Mouse (Mus musculus): ENCODE measurements around the gene Slc35e3.
"Not testable (repeated sequence)": the region's sequence is repeated elsewhere in the genome, so short reads cannot be mapped to it uniquely, and the experiment has no call there.

Slc35e3 gene

DNA sequence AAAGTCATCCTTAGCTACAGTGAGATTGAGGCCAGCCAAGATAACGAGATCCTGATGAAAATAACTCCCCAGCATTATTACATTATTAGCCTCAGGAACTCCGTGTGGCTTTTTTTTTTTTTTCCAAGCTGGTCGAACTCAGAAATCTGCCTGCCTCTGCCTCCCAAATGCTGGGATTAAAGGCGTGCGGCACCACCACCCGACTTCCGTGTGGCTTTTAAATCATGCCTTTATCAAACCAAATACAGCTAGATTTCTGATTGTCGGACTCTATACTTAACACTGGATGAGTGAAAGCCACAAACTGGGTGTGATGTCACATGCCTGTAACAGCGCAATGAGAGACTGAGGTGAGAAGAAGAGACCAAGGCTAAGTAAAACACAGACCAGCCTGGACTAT is 33.3 kb downstream of the Slc35e3 start:
- DNase-seq (ENCODE audit: low spot score): no peak

DNA sequence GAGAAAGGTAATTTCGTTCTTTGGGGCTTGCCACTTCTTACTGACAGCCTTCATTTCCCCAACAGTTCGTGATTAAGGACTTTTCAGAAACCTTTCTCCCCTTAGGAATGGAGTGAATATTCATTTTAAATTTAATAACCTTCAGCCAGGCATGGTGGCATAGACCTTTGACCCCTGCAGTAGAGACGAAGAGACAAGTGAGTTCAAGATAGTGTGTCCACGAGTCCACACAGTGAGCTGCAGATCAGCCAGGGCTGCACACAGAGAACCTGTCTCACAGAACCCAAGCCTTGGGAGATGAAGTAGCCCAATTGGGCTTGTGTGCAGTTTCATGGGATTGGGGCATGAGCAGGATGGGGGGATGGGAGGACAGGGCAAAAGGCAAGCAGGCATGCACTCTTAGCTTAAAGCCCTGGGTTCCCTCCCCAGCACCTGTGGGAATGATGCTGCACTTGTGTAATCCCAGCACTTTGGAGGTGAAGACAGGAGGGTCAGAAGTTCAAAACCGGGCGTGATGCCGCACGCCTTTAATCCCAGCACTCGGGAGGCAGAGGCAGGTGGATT is 33.9 kb downstream of the Slc35e3 start:
- DNase-seq (ENCODE audit: low spot score): no peak

DNA sequence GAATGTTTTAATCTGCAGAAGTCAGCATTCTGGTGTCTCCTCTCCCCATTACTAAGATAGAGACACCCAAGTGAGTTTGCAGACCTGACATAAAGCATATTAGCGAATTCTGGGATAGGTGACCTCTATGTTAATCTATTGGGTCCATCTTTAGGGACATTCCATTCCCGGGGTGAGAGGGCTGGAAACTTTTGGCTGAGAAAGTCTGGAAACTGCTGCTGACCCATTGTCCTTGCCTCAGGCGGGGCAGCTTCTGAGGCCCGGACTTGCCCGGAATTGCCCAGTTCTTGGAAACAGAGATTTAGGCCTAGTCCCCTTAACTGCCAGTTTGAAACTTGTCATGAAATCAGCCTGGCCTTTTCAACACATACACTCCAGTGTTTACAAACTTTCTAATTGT is 34.8 kb downstream of the Slc35e3 start:
- DNase-seq (ENCODE audit: low spot score): no peak

DNA sequence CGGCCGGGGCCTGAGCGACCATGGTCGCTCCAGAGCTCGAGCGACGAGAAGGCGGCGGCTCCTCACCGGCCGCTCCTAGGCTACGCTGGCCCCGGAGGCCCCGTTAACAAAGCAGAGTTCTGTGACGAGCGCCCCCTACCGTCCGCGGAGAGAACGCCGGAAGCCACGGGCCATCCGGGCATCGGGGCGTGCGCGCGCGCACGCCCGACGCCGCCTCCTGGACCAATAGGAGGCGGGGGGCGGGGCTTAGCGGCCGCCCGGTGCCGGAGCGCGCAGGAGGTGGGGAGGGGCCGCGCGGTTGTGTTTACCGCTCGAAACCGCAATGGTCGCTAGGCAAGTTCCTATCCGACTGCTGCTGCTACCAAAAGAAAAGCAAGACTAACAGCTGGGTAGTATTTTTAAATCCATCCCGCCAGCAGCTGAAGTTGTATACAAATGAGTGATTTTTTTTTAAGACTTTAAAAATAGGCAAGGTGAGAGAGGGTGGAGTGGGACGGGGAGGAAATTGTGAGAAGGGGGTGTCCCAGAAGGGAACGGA is 35.5 kb downstream of the Slc35e3 start, which contains the start of gene Mdm2:
Gene Mdm2, minus strand, starts transcription at position 155 of the 538 bp plus-strand sequence.
- peak; percentile 96 for DNase-seq (ENCODE audit: low spot score)

- DNase-seq (ENCODE audit: low spot score): peak; percentile 75
Observed at GRCm38 (mm10) chr10:117709930-117710603, 36.1 kb downstream of the Slc35e3 start.

DNA sequence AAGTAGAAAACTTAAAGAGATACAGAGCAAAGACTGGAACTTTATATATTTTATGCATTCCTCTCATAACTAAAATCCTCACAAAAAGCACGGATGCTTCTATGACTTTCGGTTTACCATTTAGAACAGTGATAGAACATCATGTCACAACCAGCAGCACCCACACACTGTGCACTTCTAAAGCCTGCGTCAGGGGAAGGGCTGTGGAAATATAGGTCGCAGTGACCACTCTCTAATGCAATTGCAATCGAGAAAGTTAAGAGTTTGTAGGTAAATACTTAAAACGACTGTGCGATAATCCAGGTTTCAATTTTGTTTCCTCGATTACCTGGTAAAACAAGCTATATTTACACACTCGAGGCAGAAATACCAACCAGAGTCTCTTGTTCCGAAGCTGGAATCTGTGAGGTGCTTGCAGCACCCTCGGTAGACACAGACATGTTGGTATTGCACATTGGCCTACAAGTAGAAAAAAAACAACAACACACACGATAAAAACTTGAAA is 36.8 kb downstream of the Slc35e3 start:
- DNase-seq (ENCODE audit: low spot score): no peak

GRCm38 (mm10) chr10:117708856-117709255 is 37.3 kb downstream of the Slc35e3 start:
- DNase-seq (ENCODE audit: low spot score): no peak

DNA sequence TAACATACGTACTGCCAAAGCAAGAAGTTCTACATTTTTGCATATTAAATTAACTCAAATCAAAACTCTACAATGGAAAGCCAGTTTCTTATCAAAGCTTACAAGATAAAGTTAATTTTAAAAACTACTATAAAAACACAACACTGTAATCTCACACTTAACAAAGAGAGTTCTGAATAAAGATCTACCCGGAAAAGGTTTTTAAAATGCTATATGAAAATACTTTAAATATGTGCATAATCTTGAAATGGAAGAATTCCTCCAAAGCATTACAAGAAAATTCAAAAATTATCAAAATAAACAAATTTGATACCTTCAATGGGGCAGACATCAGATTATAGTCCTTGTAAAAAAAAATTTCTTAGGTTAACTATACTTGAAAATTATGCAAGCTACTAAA is 37.8 kb downstream of the Slc35e3 start:
- no peak for DNase-seq (ENCODE audit: low spot score)

GRCm38 (mm10) chr10:117707114-117707838 is 38.9 kb downstream of the Slc35e3 start:
- no peak for DNase-seq (ENCODE audit: low spot score)

DNA sequence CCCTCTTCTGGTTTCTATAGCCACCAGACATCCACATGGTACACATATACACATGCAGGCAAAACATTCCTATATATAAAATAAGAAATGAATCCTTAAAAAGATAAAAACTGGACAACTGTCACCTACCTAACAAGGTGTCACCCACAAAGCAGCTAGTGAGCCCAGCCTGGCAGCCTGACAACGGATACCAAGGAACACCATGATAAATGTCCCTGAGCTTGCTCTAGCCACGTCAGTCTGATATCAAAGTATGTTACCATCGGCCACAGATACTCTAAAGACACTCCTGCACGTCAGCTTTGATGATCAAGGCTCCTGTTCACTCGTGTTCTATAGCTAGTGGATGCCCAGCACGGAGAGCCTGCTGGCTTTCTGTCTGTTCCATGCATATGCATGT is 39.7 kb downstream of the Slc35e3 start:
- DNase-seq (ENCODE audit: low spot score): no peak

- DNase-seq (ENCODE audit: low spot score): no peak
Observed at GRCm38 (mm10) chr10:117705806-117706205, 40.4 kb downstream of the Slc35e3 start.

GRCm38 (mm10) chr10:117704964-117705335 is 41.2 kb downstream of the Slc35e3 start:
- no peak for DNase-seq (ENCODE audit: low spot score)

GRCm38 (mm10) chr10:117704314-117704963 is 41.7 kb downstream of the Slc35e3 start:
- DNase-seq (ENCODE audit: low spot score): not testable (repeated sequence)

DNA sequence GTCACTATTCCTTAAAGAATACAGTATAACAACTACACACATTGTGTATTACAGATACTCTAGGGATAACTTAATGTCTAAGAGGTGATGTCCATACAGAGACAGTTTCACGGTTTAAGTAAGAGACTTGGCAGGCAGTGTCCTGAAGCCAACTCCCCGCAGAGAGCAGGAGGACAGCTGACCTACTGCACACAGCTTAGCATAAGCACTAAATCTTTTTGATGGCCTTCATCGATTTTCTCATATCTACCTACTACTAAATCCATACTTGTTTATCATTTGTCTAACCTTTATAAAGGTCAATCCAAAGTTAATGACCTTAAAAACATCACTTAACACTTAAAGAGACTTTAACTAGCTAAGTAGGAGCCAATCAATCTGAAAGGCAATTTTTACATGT is 42.7 kb downstream of the Slc35e3 start:
- no peak for DNase-seq (ENCODE audit: low spot score)

GRCm38 (mm10) chr10:117702024-117702833 is 43.9 kb downstream of the Slc35e3 start:
- DNase-seq (ENCODE audit: low spot score): no peak

DNA sequence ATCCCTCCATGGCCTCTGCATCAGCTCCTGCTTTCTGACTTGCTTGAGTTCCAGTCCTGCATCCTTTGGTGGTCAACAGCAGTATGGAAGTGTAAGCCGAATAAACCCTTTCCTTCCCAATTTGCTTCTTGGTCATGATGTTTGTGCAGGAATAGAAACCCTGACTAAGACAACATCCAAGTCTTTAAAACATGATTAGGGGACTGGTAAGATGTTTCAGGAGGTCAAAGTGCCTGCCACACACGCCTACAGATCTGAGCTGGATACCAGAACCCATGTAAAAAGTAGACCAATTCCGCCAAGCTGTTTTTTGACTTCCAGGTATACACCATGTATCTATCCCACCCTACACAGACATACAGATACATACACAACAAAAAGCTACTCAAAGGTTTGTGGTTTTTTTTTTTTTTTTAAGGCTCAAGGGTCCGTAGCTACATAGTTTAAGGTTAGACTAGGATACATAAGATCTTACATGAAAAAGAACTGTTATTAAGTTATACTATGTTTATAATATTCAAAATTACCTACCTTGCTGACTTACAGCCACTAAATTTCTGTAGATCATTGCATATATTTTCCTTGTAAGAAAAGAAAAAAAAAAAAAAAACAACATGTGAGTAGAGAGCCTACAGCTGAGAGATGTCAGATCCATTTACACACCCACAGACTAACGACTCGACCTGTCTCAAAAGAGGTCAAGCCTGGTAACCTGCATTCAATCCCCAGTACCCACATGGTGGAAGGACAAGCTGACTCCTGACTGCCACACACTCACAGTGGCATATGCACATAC is 44.9 kb downstream of the Slc35e3 start:
- DNase-seq (ENCODE audit: low spot score): no peak

- DNase-seq (ENCODE audit: low spot score): no peak
Observed at GRCm38 (mm10) chr10:117700450-117700849, 45.7 kb downstream of the Slc35e3 start.

GRCm38 (mm10) chr10:117699914-117700313 is 46.3 kb downstream of the Slc35e3 start:
- no peak for DNase-seq (ENCODE audit: low spot score)

DNA sequence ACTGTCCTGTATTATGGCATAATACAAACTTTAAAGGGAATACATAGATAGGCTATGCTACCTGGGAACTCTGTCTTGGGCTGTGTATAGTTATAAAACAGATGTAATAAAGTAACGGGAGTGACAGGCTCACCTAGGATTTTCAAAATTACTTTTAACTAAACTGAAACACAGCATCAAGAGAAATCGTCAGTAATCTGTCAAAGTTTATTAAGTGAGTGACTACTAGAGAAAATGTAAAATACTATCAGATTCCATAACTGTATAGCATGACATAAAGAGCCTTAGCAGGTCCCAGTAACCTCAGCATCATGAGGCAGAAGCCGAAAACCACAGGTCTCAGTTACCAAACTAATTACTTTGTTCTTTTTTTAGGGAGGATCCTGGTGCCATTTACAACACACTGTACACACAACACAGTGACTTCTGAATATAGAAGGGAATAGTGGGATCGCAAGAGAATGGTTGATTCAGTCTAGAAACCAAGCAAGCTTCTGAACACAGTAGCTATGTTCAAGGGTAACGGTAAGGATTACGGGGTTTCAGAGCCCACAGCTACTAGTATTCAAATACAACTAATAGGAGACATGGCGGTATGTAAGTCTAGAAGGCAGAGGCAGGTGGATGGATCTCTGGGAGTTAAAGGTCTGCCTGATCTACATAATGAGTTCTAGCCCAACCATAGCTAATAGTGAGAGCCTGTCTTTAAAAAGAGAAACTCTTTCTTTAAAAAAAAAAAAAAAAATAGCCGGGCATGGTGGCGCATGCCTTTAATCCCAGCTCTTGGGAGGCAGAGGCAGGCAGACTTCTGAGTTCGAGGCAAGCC is 47.6 kb downstream of the Slc35e3 start:
- DNase-seq (ENCODE audit: low spot score): no peak
